ENCODE assay signal across 8 mouse cellular contexts in the genomic region with DNA sequence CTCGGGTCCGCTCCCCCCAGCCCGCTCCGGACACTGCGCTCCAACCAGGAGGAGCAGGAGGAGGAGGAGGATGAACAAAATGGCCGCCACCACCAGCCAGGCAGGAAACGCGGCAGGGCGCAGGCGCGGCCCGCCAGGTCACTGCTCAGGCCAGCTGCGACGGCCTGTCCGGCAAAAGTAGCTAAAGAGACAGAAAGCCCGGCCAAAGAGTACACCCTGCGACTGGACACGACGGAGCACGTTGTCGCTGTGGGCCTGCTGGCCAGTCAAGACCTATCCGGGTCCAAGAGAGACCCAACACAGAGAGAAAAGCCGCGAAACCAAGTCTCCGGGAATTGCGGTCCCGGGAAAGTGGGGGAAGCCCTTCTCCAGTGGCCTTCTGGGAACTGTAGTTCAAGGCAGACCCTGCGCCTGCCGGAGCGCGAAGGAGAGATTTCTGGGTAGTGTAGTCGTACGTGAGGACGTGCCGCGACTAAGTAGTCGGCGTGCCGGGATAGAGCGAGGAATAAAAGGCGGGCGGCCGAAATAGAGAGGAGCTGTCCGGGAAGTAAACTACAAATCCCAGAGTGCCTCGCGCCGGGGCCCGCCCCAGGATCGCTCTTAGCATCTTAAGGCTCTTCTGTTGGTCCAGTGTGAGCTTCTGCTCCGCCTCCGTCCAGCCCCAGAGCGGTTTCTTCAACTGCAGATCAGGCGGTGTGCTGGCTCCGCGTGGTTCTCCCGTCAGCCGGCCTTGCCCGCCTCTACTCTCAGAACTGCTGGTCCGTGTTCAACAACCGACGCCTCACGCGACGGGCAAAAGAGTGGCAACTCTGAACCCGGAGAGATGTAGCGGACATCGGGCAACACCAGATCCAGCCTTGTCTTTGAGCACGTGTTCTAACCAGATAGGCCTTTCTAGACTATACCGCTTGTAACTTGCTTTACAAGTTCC. TPM values are rescaled to one million over a fixed set of nuclear protein-coding genes. Genes with fewer than 3 reads are reported as not detected.
DNase-seq lines count a peak whose midpoint lies in the region; ATAC-seq and TF ChIP-seq lines count a peak whose summit lies in the region.

A gene (minus strand): TSS at position 433 of the 931 bp plus-strand sequence.

- H3K27ac ChIP-seq in bone marrow macrophage, adult 2 months (ENCODE audit: insufficient read depth, low read depth, low read length), result peak within 1 kb of the TSS; percentile 98
- H3K27ac ChIP-seq in embryonic fibroblast, embryonic 13.5 days (ENCODE audit: insufficient read depth, low read length), result peak within 1 kb of the TSS; percentile 97
- H3K27ac ChIP-seq in kidney, embryonic 14.5 days (ENCODE audit: low read depth, low read length), result peak within 1 kb of the TSS; percentile 92
- H3K27ac ChIP-seq in limb, embryonic 15.5 days, result peak within 1 kb of the TSS; percentile 96

- TF ChIP-seq POLR2A in bone marrow macrophage, adult 2 months (IDR thresholded peaks at IDR 0.05; ENCODE audit: borderline replicate concordance, low read depth, low read length), result peak; percentile 88; the same call in 1 of the 2 replicates
- peak; percentile 94 for TF ChIP-seq POLR2A in embryonic fibroblast, embryonic 13.5 days (IDR thresholded peaks at IDR 0.05; ENCODE audit: low read depth, low read length)

- no peaks in the 10 kb centered on the region for H3K27me3 ChIP-seq in kidney, embryonic 14.5 days (ENCODE audit: control insufficient read depth, insufficient read depth, low read length)
- H3K27me3 ChIP-seq in limb, embryonic 15.5 days, result no peaks in the 10 kb centered on the region

- H3K9me3 ChIP-seq in kidney, embryonic 14.5 days (ENCODE audit: control insufficient read depth, low read length), result no peaks in the 10 kb centered on the region; the same call in 1 of the 2 replicates
- no peaks in the 10 kb centered on the region for H3K9me3 ChIP-seq in limb, embryonic 15.5 days

- 1% methylated on average over 69 of the region's 69 CpGs for WGBS in kidney, embryonic 14.5 days
- WGBS in limb, embryonic 15.5 days, result under 1% methylated on average over 69 of the region's 69 CpGs

- no peaks in the 10 kb centered on the region for H3K36me3 ChIP-seq in kidney, embryonic 14.5 days (ENCODE audit: control insufficient read depth, insufficient read depth, low read length)
- no peaks in the 10 kb centered on the region for H3K36me3 ChIP-seq in limb, embryonic 15.5 days

- peak; percentile 98 for ATAC-seq in kidney, embryonic 14.5 days (ENCODE audit: low FRiP score, low TSS enrichment)
- ATAC-seq in limb, embryonic 15.5 days (ENCODE audit: insufficient number of reproducible peaks, low FRiP score, low TSS enrichment, low read depth), result peak; percentile 100

- H3K4me1 ChIP-seq in bone marrow macrophage, adult 2 months (ENCODE audit: control insufficient read depth, insufficient read depth, low read length), result peaks cover 12% of the 10 kb centered on the region
- no peaks in the 10 kb centered on the region; the same call in 1 of the 2 replicates for H3K4me1 ChIP-seq in embryonic fibroblast, embryonic 13.5 days (ENCODE audit: control insufficient read depth, insufficient read depth, low read length)
- H3K4me1 ChIP-seq in kidney, embryonic 14.5 days (ENCODE audit: control insufficient read depth, insufficient read depth, low read length), result peaks cover 9% of the 10 kb centered on the region; the same call in 1 of the 2 replicates
- peaks cover 16% of the 10 kb centered on the region for H3K4me1 ChIP-seq in limb, embryonic 15.5 days

- peak within 1 kb of the TSS; percentile 89 for H3K9ac ChIP-seq in kidney, embryonic 14.5 days (ENCODE audit: low read depth, low read length)
- peak within 1 kb of the TSS; percentile 78 for H3K9ac ChIP-seq in limb, embryonic 15.5 days

- TF ChIP-seq CTCF in bone marrow macrophage, adult 2 months (IDR thresholded peaks at IDR 0.05; ENCODE audit: low read depth, low read length), result no peak
- TF ChIP-seq CTCF in embryonic fibroblast, embryonic 13.5 days (IDR thresholded peaks at IDR 0.05; ENCODE audit: borderline replicate concordance, insufficient read depth, low read length), result no peak

- DNase-seq in A20 (ENCODE audit: low read depth, low spot score), result peak; percentile 99
- peak; percentile 98 to 99 for DNase-seq in heart, adult 9 months (ENCODE audit: low spot score in 2 of 2)
- DNase-seq in monocyte, adult 2 months (ENCODE audit: low read depth in 1 of 2, low spot score in 2 of 2), result peak; percentile 96
- DNase-seq in spleen, postnatal 36 days (ENCODE audit: low spot score in 2 of 2), result peak; percentile 99

- H3K4me2 ChIP-seq in kidney, embryonic 14.5 days (replicated peaks; ENCODE audit: low read depth, low read length), result peak within 1 kb of the TSS; percentile 71
- peak within 1 kb of the TSS; percentile 81 for H3K4me2 ChIP-seq in limb, embryonic 15.5 days

- H3K4me3 ChIP-seq in bone marrow macrophage, adult 2 months (ENCODE audit: insufficient read depth, low read length), result peak within 1 kb of the TSS; percentile 96
- peak within 1 kb of the TSS; percentile 87 for H3K4me3 ChIP-seq in embryonic fibroblast, embryonic 13.5 days (ENCODE audit: insufficient read depth, low read length)
- H3K4me3 ChIP-seq in kidney, embryonic 14.5 days (ENCODE audit: low read length), result peak within 1 kb of the TSS; percentile 86
- peak within 1 kb of the TSS; percentile 84 for H3K4me3 ChIP-seq in limb, embryonic 15.5 days

RNA-seq across cellular contexts. Expression of the gene that starts here (rescaled TPM):
- polyA plus RNA-seq in bone marrow macrophage, adult 2 months (2012; ENCODE audit: insufficient read depth, insufficient read length, missing spikeins), result 138 and 176 TPM in 2 replicates
- 111 and 123 TPM in 2 replicates for polyA plus RNA-seq in embryonic fibroblast, embryonic 13.5 days (2011; ENCODE audit: insufficient read length, low read depth, missing spikeins)
- polyA plus RNA-seq in kidney, embryonic 14.5 days (2014; fragmentation: Nextera tagmentation; extraction: Ambion mirVana), result 40.0 and 41.0 TPM in 2 replicates
- 23.5 and 27.4 TPM in 2 replicates for polyA plus RNA-seq in limb, embryonic 15.5 days (2015; fragmentation: Nextera tagmentation; extraction: Ambion mirVana)

Comparison
In these comparisons a context has a peak if more than half of its experiments do, and no peak if none do; other contexts are left out.
1. Peak in every context shown above with its lines: DNase-seq, ATAC-seq, H3K4me3 ChIP-seq and H3K27ac ChIP-seq.